Comparison of ENCODE assay signal across 10 mouse cellular contexts in the genomic region with DNA sequence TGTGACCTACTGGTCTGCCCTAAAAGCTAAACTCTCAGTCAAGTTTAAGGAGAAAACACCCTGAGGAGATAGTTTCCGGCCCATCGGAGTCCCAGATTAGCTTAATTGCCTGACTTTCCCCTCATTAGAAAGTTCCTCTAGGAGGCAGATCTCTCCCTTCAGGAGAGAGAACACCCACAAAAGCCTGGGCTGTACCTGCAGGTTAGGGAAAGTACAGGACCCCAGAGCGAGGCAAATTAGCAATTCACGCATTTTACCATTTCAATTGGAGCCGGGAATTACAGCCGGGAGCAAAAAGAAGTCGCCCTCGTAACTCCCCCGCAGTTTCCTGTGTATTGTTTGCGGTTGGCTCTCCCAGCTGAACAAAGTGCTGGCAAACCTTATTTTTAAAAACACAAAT. TPM values are rescaled to one million over a fixed set of nuclear protein-coding genes. Genes with fewer than 3 reads are reported as not detected.
DNase-seq lines count a peak whose midpoint lies in the region; ATAC-seq and TF ChIP-seq lines count a peak whose summit lies in the region.
"Had no signal": no experiment of that assay in that cellular context is flagged by ENCODE, and none has a peak within 500 bp of the region (broad histone marks: within the 10 kb centered on the region; RNA-seq: fewer than 3 reads in every experiment).

No protein-coding gene starts in this region.

- peak overlapping the region; percentile 33 for H3K4me3 ChIP-seq in kidney, embryonic 16.5 days (ENCODE audit: low read length)
- peak overlapping the region; percentile 25 for H3K4me3 ChIP-seq in embryonic facial prominence, embryonic 13.5 days
- peak overlapping the region; percentile 21 for H3K4me3 ChIP-seq in intestine, postnatal 0 days (ENCODE audit: low read depth, low read length)
- 0 out of 2 replicates have a peak overlapping the region, but pooled peaks have one; percentile 3 for H3K4me3 ChIP-seq in neural tube, embryonic 13.5 days
- H3K4me3 ChIP-seq: erythroblast, embryonic 14.5 days had no signal

- DNase-seq in kidney, adult 18-20 months: no peak
- DNase-seq in layer of hippocampus, postnatal 25 days (ENCODE audit: extremely low spot score in 1 of 2, low spot score in 1 of 2): no peak
- no peak for DNase-seq in gastrocnemius, postnatal 14 days

- no peak overlapping the region for H3K27ac ChIP-seq in kidney, embryonic 16.5 days (ENCODE audit: low read length)
- no peak overlapping the region for H3K27ac ChIP-seq in embryonic facial prominence, embryonic 13.5 days
- H3K27ac ChIP-seq in intestine, postnatal 0 days (ENCODE audit: low read depth, low read length): no peak overlapping the region
- H3K27ac ChIP-seq in neural tube, embryonic 13.5 days (replicated peaks): no peak overlapping the region

- no peaks in the 10 kb centered on the region; the same call in 1 of the 2 replicates for H3K4me1 ChIP-seq in kidney, embryonic 16.5 days (ENCODE audit: insufficient read depth, low read length)
- peaks cover 10% of the 10 kb centered on the region for H3K4me1 ChIP-seq in embryonic facial prominence, embryonic 13.5 days
- 0 out of 2 replicates have a peak, but pooled peaks cover 4% of the 10 kb centered on the region for H3K4me1 ChIP-seq in intestine, postnatal 0 days (replicated peaks; ENCODE audit: control insufficient read depth, insufficient read depth, low read length)
- H3K4me1 ChIP-seq in neural tube, embryonic 13.5 days (replicated peaks): peaks cover 12% of the 10 kb centered on the region

- no peak for ATAC-seq in kidney, embryonic 16.5 days (ENCODE audit: low FRiP score, low TSS enrichment)
- ATAC-seq in embryonic facial prominence, embryonic 13.5 days (ENCODE audit: insufficient number of reproducible peaks, insufficient read depth, low FRiP score, low TSS enrichment, low read depth): no peak
- no peak for ATAC-seq in intestine, postnatal 0 days
- no peak for ATAC-seq in neural tube, embryonic 13.5 days (ENCODE audit: low read depth)
- no peak for ATAC-seq in inflammation-experienced regulatory T-cells, adult 6 months

- WGBS in kidney, embryonic 16.5 days: 3% methylated on average over 10 of the region's 10 CpGs
- WGBS in embryonic facial prominence, embryonic 13.5 days: 2% methylated on average over 10 of the region's 10 CpGs
- 14% methylated on average over 10 of the region's 10 CpGs for WGBS in intestine, postnatal 0 days
- 1% methylated on average over 10 of the region's 10 CpGs for WGBS in neural tube, embryonic 13.5 days

- no peaks in the 10 kb centered on the region for H3K36me3 ChIP-seq in kidney, embryonic 16.5 days (ENCODE audit: insufficient read depth, low read length)
- H3K36me3 ChIP-seq in embryonic facial prominence, embryonic 13.5 days: no peaks in the 10 kb centered on the region
- H3K36me3 ChIP-seq in intestine, postnatal 0 days (ENCODE audit: control insufficient read depth, insufficient read depth): no peaks in the 10 kb centered on the region
- no peaks in the 10 kb centered on the region for H3K36me3 ChIP-seq in neural tube, embryonic 13.5 days
- H3K36me3 ChIP-seq: G1E had no signal

- no peaks in the 10 kb centered on the region for H3K27me3 ChIP-seq in kidney, embryonic 16.5 days (ENCODE audit: insufficient read depth, low read length)
- H3K27me3 ChIP-seq in embryonic facial prominence, embryonic 13.5 days: no peaks in the 10 kb centered on the region
- no peaks in the 10 kb centered on the region for H3K27me3 ChIP-seq in intestine, postnatal 0 days (replicated peaks; ENCODE audit: control insufficient read depth, insufficient read depth, low read length)
- no peaks in the 10 kb centered on the region for H3K27me3 ChIP-seq in neural tube, embryonic 13.5 days

- no peak for TF ChIP-seq CTCF in intestine, postnatal 0 days (IDR thresholded peaks at IDR 0.05; ENCODE audit: low read depth)

- intact Hi-C loops in gastrocnemius, postnatal 14 days (cut with DNase I; ENCODE audit: low total_unique reads): no loop called here

- no peaks in the 10 kb centered on the region for H3K9me3 ChIP-seq in kidney, embryonic 16.5 days (ENCODE audit: low read length)
- no peaks in the 10 kb centered on the region for H3K9me3 ChIP-seq in embryonic facial prominence, embryonic 13.5 days
- H3K9me3 ChIP-seq in intestine, postnatal 0 days (ENCODE audit: control insufficient read depth): no peaks in the 10 kb centered on the region
- no peaks in the 10 kb centered on the region for H3K9me3 ChIP-seq in neural tube, embryonic 13.5 days
- H3K9me3 ChIP-seq: G1E had no signal

- H3K9ac ChIP-seq in kidney, embryonic 16.5 days (replicated peaks; ENCODE audit: low read length): peak overlapping the region; percentile 32
- 0 out of 2 replicates have a peak overlapping the region, but pooled peaks have one; percentile 32 for H3K9ac ChIP-seq in embryonic facial prominence, embryonic 13.5 days
- H3K9ac ChIP-seq in intestine, postnatal 0 days (ENCODE audit: low read depth, low read length): 0 out of 2 replicates have a peak overlapping the region, but pooled peaks have one; percentile 17
- H3K9ac ChIP-seq in neural tube, embryonic 13.5 days: no peak overlapping the region

- H3K4me2 ChIP-seq in kidney, embryonic 16.5 days (replicated peaks; ENCODE audit: low read depth, low read length): peak overlapping the region; percentile 52
- peak overlapping the region; percentile 56 for H3K4me2 ChIP-seq in embryonic facial prominence, embryonic 13.5 days
- H3K4me2 ChIP-seq in intestine, postnatal 0 days (replicated peaks; ENCODE audit: low read depth): peak overlapping the region; percentile 50
- H3K4me2 ChIP-seq in neural tube, embryonic 13.5 days: peak overlapping the region; percentile 36

RNA-seq across cellular contexts. Expression of gene Uso1, which starts 25.2 kb away (rescaled TPM):
- 40.0 and 40.5 TPM in 2 replicates for polyA plus RNA-seq in kidney, embryonic 16.5 days (2015; fragmentation: Nextera tagmentation; extraction: Ambion mirVana)
- polyA plus RNA-seq in embryonic facial prominence, embryonic 13.5 days (2015; fragmentation: Nextera tagmentation; extraction: Ambion mirVana): 45.4 and 47.0 TPM in 2 replicates
- polyA plus RNA-seq in intestine, postnatal 0 days (2015; fragmentation: Nextera tagmentation; extraction: Ambion mirVana): 61.5 and 68.8 TPM in 2 replicates
- 45.7 and 49.3 TPM in 2 replicates for polyA plus RNA-seq in neural tube, embryonic 13.5 days (2015; fragmentation: Nextera tagmentation; extraction: Ambion mirVana)
- 10 to 100 TPM; 81.8 to 83.5 TPM for total RNA-seq in layer of hippocampus, postnatal 25 days (2021)
- polyA plus RNA-seq in inflammation-experienced regulatory T-cells, adult 6 months (2017; shearing (Covaris generic)): 10 to 100 TPM; 31.3 to 36.7 (median 34.4) TPM
- 10 to 100 TPM; 53.9 to 61.5 TPM for total RNA-seq in gastrocnemius, postnatal 14 days (2021)

RNA-seq across cellular contexts. Expression of gene G3bp2, which starts 29.1 kb away (rescaled TPM):
- polyA plus RNA-seq in kidney, embryonic 16.5 days (2015; fragmentation: Nextera tagmentation; extraction: Ambion mirVana): 155 and 169 TPM in 2 replicates
- polyA plus RNA-seq in embryonic facial prominence, embryonic 13.5 days (2015; fragmentation: Nextera tagmentation; extraction: Ambion mirVana): 202 and 213 TPM in 2 replicates
- polyA plus RNA-seq in intestine, postnatal 0 days (2015; fragmentation: Nextera tagmentation; extraction: Ambion mirVana): 121 and 132 TPM in 2 replicates
- polyA plus RNA-seq in neural tube, embryonic 13.5 days (2015; fragmentation: Nextera tagmentation; extraction: Ambion mirVana): 380 and 403 TPM in 2 replicates
- 100 to 1,000 TPM; 214 to 234 TPM for total RNA-seq in layer of hippocampus, postnatal 25 days (2021)
- polyA plus RNA-seq in inflammation-experienced regulatory T-cells, adult 6 months (2017; shearing (Covaris generic)): 100 to 1,000 TPM; 225 to 265 (median 245) TPM
- total RNA-seq in gastrocnemius, postnatal 14 days (2021): 10 to 100 TPM; 54.5 to 55.8 TPM
